Mouse (Mus musculus): Measurements from ENCODE around the gene Pacrg. TPM values are rescaled to one million over a fixed set of nuclear protein-coding genes. Genes with fewer than 3 reads are reported as not detected.

The Pacrg gene
- total and polyA plus RNA-seq, 3 experiments: not detected

DNA sequence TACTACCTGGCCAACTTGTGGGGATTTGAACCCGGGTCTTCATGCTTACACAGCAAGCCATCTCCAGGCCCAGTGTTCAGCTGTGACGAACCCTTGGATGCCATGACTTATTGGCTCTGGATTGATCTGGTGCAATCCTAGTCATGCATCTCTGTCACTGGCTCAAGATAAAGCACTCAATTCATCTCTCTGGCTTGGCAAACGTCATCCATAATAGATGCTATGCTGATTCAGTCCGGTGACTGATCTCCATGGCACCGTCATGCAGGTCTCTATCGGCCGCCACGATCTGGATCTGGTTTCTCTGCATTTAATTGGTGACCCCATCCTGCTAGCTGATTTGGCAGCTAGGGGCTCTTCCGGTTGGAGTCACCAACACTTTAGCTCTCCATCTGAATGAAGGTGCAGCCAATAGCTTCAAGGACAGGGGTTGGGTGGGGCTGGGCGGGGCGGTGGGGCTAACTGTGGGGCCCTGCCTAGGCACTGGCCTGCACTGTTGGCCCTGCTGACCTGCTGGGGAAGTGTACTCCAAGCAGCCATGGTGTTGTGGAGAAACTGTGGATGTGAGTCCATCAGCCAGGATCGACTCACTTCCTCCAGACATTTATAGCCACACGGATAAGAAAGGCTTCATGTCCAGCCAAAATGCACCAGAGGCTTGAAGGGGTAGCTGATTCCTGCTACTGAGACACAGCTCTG lies 470.0 kb downstream of the Pacrg start:
- DNase-seq (ENCODE audit: extremely low read depth): no peak
- in situ Hi-C loops (cut with MboI; ENCODE audit: low pct_ligation_motif_present, low pct_unique_long_range_greater_than_20kb, low sequenced_read_pairs): no loop called here
- dilution Hi-C loops (cut with MboI; ENCODE audit: extremely low pct_ligation_motif_present, extremely low pct_unique_long_range_greater_than_20kb, low sequenced_read_pairs): no loop called here
- Histone ChIP-seq H3K9me3 (replicated peaks; ENCODE audit: low read length) (no peaks in the 10 kb centered on the region), H3K9ac (ENCODE audit: insufficient read depth, low read depth) (no peak overlapping the region), H3K36me3 (replicated peaks in 1 of 2; ENCODE audit: control insufficient read depth in 1 of 2, insufficient read depth in 1 of 2, low read length in 1 of 2) (no peaks in the 10 kb centered on the region), H3K27me3 (replicated peaks) (no peaks in the 10 kb centered on the region), H3K4me1 (ENCODE audit: control insufficient read depth in 1 of 2, insufficient read depth in 2 of 2) (peaks cover 2 to 12% of the 10 kb centered on the region in 2 experiments; a peak in 3 of 4 replicates), H3K79me2 (replicated peaks; ENCODE audit: control insufficient read depth, extremely low read depth, insufficient read depth, poor library complexity, severe bottlenecking) (no peaks in the 10 kb centered on the region), H3K27ac (ENCODE audit: insufficient read depth, low read depth) (no peak overlapping the region), H3K4me2 (ENCODE audit: insufficient read depth, low read depth, poor library complexity, severe bottlenecking) (no peak overlapping the region), H3K4me3 (replicated peaks in 1 of 3; ENCODE audit: low read depth in 2 of 3, low read length in 2 of 3, poor library complexity in 1 of 3) (no peak overlapping the region)
- no peak for TF ChIP-seq MYC (IDR thresholded peaks at IDR 0.05; ENCODE audit: low read depth, low read length)
- TF ChIP-seq MAZ (IDR thresholded peaks at IDR 0.05; ENCODE audit: low read depth, low read length): no peak
- TF ChIP-seq USF1 (IDR thresholded peaks at IDR 0.05; ENCODE audit: low read depth, low read length): no peak
- no peak for TF ChIP-seq JUND (conservative IDR thresholded peaks at IDR 0.05; ENCODE audit: low read depth, low read length)
- no peak for TF ChIP-seq ETS1 (conservative IDR thresholded peaks at IDR 0.05; ENCODE audit: low read depth, low read length)
- TF ChIP-seq MAFK (IDR thresholded peaks at IDR 0.05; ENCODE audit: insufficient replicate concordance, low read length): no peak
- no peak for TF ChIP-seq PAX5 (IDR thresholded peaks at IDR 0.05; ENCODE audit: low read length)
- no peak for TF ChIP-seq POLR2A (IDR thresholded peaks at IDR 0.05; ENCODE audit: low read depth, low read length)

DNA sequence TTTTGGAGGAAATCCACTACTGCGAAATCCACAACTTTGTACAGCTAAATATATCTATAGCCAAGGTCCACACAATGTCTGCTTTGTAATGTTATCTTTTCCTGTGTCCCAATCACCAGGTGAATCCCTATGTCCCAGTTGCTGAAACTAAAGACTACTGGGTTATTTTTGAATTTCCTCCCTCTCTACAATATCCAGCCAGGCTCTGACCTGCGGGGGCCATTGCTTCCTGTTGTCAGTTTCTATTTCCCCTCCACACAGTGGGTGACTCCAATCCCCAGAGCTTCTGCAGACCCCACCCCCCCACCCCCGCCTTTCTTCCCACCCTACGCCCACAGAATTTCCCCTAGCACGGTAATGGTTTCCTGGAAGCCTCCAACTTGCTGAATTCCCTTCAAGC lies 473.1 kb downstream of the Pacrg start:
- in situ Hi-C loops (cut with MboI; ENCODE audit: low pct_ligation_motif_present, low pct_unique_long_range_greater_than_20kb, low sequenced_read_pairs) (no loop called here), dilution Hi-C loops (cut with MboI; ENCODE audit: extremely low pct_ligation_motif_present, extremely low pct_unique_long_range_greater_than_20kb, low sequenced_read_pairs) (no loop called here)
- no peak overlapping the region for H3K27ac ChIP-seq (ENCODE audit: insufficient read depth, low read depth)
- H3K4me2 ChIP-seq (ENCODE audit: insufficient read depth, low read depth, poor library complexity, severe bottlenecking): no peak overlapping the region
- H3K79me2 ChIP-seq (replicated peaks; ENCODE audit: control insufficient read depth, extremely low read depth, insufficient read depth, poor library complexity, severe bottlenecking): no peaks in the 10 kb centered on the region
- DNase-seq (ENCODE audit: extremely low read depth): no peak
- H3K36me3 ChIP-seq (replicated peaks in 1 of 2; ENCODE audit: control insufficient read depth in 1 of 2, insufficient read depth in 1 of 2, low read length in 1 of 2): no peaks in the 10 kb centered on the region
- H3K4me3 ChIP-seq (replicated peaks in 1 of 3; ENCODE audit: low read depth in 2 of 3, low read length in 2 of 3, poor library complexity in 1 of 3): no peak overlapping the region
- H3K4me1 ChIP-seq (ENCODE audit: control insufficient read depth in 1 of 2, insufficient read depth in 2 of 2): peaks cover 2 to 12% of the 10 kb centered on the region in 2 experiments; a peak in 3 of 4 replicates
- TF ChIP-seq MEF2A (IDR thresholded peaks at IDR 0.05; ENCODE audit: borderline replicate concordance, low read depth, low read length): no peak
- TF ChIP-seq MXI1 (IDR thresholded peaks at IDR 0.05; ENCODE audit: low read depth, low read length): no peak
- TF ChIP-seq ZNF384 (IDR thresholded peaks at IDR 0.05; ENCODE audit: low read depth, low read length): no peak
- TF ChIP-seq MAZ (IDR thresholded peaks at IDR 0.05; ENCODE audit: low read depth, low read length): no peak
- no peaks in the 10 kb centered on the region for H3K9me3 ChIP-seq (replicated peaks; ENCODE audit: low read length)
- H3K27me3 ChIP-seq (replicated peaks): no peaks in the 10 kb centered on the region
- H3K9ac ChIP-seq (ENCODE audit: insufficient read depth, low read depth): no peak overlapping the region

DNA sequence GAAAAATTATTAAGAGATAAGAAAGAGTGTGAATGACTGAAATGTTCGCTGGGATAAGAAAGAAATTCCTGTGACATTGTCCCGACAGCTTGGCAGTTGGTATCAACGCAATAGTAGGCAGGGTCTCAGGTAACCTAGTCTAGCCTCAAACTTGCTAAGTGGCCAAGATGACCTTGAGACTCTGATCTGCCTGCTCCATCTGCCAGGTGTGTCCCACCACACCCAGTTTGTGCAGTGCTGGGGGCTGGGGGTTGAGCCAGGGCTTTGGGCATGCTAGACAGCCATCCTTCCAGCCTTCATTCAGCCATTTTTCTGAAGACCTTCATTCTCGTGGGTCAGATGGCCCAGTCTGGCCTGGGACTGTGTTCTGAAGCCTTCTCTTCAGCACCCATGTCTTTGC lies 473.5 kb downstream of the Pacrg start:
- no peak overlapping the region for H3K9ac ChIP-seq (ENCODE audit: insufficient read depth, low read depth)
- peaks cover 0 to 10% of the 10 kb centered on the region in 2 experiments; a peak in 2 of 4 replicates for H3K4me1 ChIP-seq (ENCODE audit: control insufficient read depth in 1 of 2, insufficient read depth in 2 of 2)
- dilution Hi-C loops (cut with MboI; ENCODE audit: extremely low pct_ligation_motif_present, extremely low pct_unique_long_range_greater_than_20kb, low sequenced_read_pairs) (no loop called here), in situ Hi-C loops (cut with MboI; ENCODE audit: low pct_ligation_motif_present, low pct_unique_long_range_greater_than_20kb, low sequenced_read_pairs) (no loop called here)
- H3K9me3 ChIP-seq (replicated peaks; ENCODE audit: low read length): no peaks in the 10 kb centered on the region
- no peak overlapping the region for H3K27ac ChIP-seq (ENCODE audit: insufficient read depth, low read depth)
- no peak overlapping the region for H3K4me3 ChIP-seq (replicated peaks in 1 of 3; ENCODE audit: low read depth in 2 of 3, low read length in 2 of 3, poor library complexity in 1 of 3)
- no peak overlapping the region for H3K4me2 ChIP-seq (ENCODE audit: insufficient read depth, low read depth, poor library complexity, severe bottlenecking)
- no peak for DNase-seq (ENCODE audit: extremely low read depth)
- no peaks in the 10 kb centered on the region for H3K27me3 ChIP-seq (replicated peaks)
- H3K36me3 ChIP-seq (replicated peaks in 1 of 2; ENCODE audit: control insufficient read depth in 1 of 2, insufficient read depth in 1 of 2, low read length in 1 of 2): no peaks in the 10 kb centered on the region
- no peaks in the 10 kb centered on the region for H3K79me2 ChIP-seq (replicated peaks; ENCODE audit: control insufficient read depth, extremely low read depth, insufficient read depth, poor library complexity, severe bottlenecking)
- TF ChIP-seq EP300 (IDR thresholded peaks at IDR 0.05; ENCODE audit: low read length): no peak
- TF ChIP-seq MAX (IDR thresholded peaks at IDR 0.05; ENCODE audit: low read length): no peak
- TF ChIP-seq CTCF (conservative IDR thresholded peaks at IDR 0.05 in 1 of 2, IDR thresholded peaks at IDR 0.05 in 1 of 2; ENCODE audit: low read depth in 2 of 2, low read length in 2 of 2): no peak
- no peak for TF ChIP-seq JUN (IDR thresholded peaks at IDR 0.05; ENCODE audit: insufficient read depth, low read depth, low read length)
